Mouse (Mus musculus) erythroblast, embryonic 14.5 days (primary cell): ENCODE data around the gene Smc1b. TPM values are rescaled to one million over a fixed set of nuclear protein-coding genes. Genes with fewer than 3 reads are reported as not detected.

ENCODE experiments used
- H3K27me3 ChIP-seq: 2 replicates; pipeline ENCODE4 v1.6.1; 2012; ENCODE audit warnings: inconsistent platforms; ENCODE audit not compliant: control insufficient read depth
- H3K36me3 ChIP-seq: 2 replicates; pipeline ENCODE4 v1.6.1; 2012; ENCODE audit warnings: mild to moderate bottlenecking, inconsistent platforms; ENCODE audit not compliant: control insufficient read depth
- H3K4me1 ChIP-seq: 2 replicates; pipeline ENCODE4 v1.6.1; 2012; ENCODE audit warnings: inconsistent platforms; ENCODE audit not compliant: control insufficient read depth
- H3K4me3 ChIP-seq: replicated peaks from 2 replicates; pipeline ENCODE3; 2012; ENCODE audit warnings: moderate library complexity, mild to moderate bottlenecking, inconsistent platforms
- H3K9me3 ChIP-seq: 2 replicates; pipeline ENCODE4 v1.6.1; 2012; ENCODE audit warnings: low read length, inconsistent platforms, mixed read lengths; ENCODE audit not compliant: control insufficient read depth
- GATA1 ChIP-seq: IDR thresholded peaks from 2 replicates; pipeline ENCODE4 v1.6.1; 2012; ENCODE audit warnings: low read length, inconsistent platforms, mixed read lengths
- TAL1 ChIP-seq: IDR thresholded peaks from 3 replicates; pipeline ENCODE4 v1.6.1; 2012; ENCODE audit warnings: low read length, inconsistent platforms, mixed read lengths
- polyA plus RNA-seq: library from polyadenylated mRNA; stranded (reverse); fragments of >175 nt; gene quantifications from 2 replicates; pipeline ENCODE4 v1.2.3, GENCODE M21; 2012

Smc1b gene
- polyA plus RNA-seq, 1 experiment, result not detected

DNA sequence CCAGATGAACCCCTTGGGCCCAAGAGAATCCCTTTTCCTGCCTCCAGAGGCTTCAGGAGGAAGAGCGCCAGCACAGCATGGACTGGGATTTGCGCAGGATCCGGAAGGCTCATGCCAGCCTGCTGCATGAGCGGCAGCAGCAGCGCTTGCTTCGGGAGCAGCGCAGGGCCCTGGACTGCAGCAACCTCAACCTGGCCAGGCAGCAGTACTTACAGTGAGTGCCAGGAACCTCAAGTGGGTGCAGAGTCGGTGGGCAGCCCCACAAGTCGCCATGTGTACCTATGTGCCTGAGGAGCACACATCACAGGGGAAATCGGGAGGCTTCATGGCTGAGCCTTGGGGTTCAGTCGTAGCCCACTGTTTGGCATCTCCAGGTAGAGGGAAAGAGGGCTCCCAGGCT lies 11.4 kb upstream of the Smc1b start:
- Histone ChIP-seq H3K4me3 (no peak overlapping the region), H3K4me1 (no peaks in the 10 kb centered on the region), H3K9me3 (no peaks in the 10 kb centered on the region), H3K27me3 (no peaks in the 10 kb centered on the region), H3K36me3 (no peaks in the 10 kb centered on the region)
- no peak for TF ChIP-seq GATA1
- no peak for TF ChIP-seq TAL1

DNA sequence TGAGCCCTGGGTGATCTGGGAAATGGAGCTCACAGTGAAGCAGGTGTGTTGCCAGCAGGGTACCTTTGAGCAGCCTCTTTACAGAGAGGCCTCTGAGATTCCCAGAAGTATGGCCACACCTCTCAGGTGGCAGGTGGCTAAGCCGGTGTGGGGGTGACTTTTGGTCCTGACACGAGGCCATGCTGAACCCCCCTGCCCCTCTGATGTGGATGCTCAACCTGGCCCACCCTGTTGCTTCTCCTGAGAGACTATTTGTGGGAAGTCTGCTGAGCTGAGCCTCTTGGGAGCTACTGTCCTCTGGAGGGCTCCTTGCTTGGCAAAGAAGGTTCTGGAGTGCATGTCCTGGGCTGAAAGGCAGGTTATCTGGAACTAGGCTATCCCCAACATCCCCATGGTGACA lies 10.7 kb upstream of the Smc1b start:
- no peaks in the 10 kb centered on the region for H3K36me3 ChIP-seq
- H3K4me1 ChIP-seq, result no peaks in the 10 kb centered on the region
- H3K27me3 ChIP-seq, result no peaks in the 10 kb centered on the region
- H3K9me3 ChIP-seq, result no peaks in the 10 kb centered on the region
- no peak for TF ChIP-seq GATA1
- no peak overlapping the region for H3K4me3 ChIP-seq

DNA sequence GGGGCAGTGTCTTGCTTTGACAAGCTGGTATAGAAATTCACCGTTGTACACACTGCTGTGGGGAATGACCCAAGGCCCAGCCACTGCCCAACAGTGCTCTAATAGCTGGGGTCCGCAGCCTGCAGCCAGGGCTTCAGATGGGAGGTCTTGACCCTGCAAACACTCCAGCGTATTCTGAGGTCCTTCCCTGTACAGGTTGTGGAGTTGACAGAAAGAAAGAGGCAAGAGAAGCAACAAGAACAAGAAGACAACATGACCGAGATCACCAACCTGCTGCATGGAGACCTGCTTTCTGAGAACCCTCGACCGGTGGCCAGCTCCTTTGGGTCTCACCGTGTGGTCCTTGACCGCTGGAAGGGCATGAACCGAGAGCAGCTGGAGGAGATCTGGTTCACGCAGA lies 9.5 kb upstream of the Smc1b start:
- H3K4me1 ChIP-seq, result no peaks in the 10 kb centered on the region
- TF ChIP-seq TAL1, result no peak
- TF ChIP-seq GATA1, result no peak
- H3K27me3 ChIP-seq, result no peaks in the 10 kb centered on the region
- no peaks in the 10 kb centered on the region for H3K36me3 ChIP-seq
- no peak overlapping the region for H3K4me3 ChIP-seq
- H3K9me3 ChIP-seq, result no peaks in the 10 kb centered on the region

DNA sequence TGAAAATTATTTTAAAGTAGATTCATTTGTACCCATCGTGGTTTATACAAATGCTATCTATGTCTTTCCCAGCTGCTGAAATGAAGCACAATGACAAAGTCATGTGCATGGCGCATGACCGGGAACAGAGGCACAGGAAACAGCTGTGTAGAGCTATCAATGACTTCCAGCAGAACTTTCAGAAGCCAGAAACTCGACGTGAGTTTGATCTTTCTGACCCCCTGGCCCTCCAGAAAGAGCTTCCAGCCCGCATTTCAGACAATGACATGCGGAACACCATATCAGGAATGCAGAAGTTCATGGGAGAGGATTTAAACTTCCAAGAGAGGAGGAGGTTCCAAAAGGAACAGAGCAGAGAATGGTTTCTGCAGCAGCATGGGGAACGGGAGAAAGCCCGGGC lies 3.4 kb upstream of the Smc1b start:
- H3K4me1 ChIP-seq, result no peaks in the 10 kb centered on the region
- no peaks in the 10 kb centered on the region; the same call in 1 of the 2 replicates for H3K9me3 ChIP-seq
- H3K4me3 ChIP-seq, result no peak overlapping the region
- peaks cover 2% of the 10 kb centered on the region; the same call in 1 of the 2 replicates for H3K27me3 ChIP-seq
- no peak for TF ChIP-seq GATA1
- TF ChIP-seq TAL1, result no peak
- no peaks in the 10 kb centered on the region for H3K36me3 ChIP-seq

DNA sequence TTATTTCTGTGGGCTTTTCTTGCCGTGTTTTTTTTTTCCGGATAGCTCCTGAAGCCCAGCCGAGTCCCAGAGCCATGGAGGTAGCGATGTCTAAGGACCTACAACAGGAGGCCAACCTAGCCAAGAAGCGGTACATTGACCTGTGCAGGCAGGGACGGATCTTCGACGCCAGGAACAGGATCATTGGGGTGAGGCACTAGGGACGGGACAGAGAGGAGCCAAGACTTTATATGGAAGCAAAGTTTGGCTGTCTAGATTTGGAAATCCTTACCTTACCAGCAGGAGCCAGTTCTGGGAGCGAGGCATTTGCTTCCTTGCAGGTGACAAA lies 393 bp upstream of the Smc1b start:
- Histone ChIP-seq H3K4me3 (no peak overlapping the region), H3K4me1 (no peaks in the 10 kb centered on the region), H3K27me3 (peaks cover 2% of the 10 kb centered on the region; the same call in 1 of the 2 replicates), H3K36me3 (no peaks in the 10 kb centered on the region), H3K9me3 (no peaks in the 10 kb centered on the region; the same call in 1 of the 2 replicates)
- TF ChIP-seq TAL1 (no peak), GATA1 (no peak)

DNA sequence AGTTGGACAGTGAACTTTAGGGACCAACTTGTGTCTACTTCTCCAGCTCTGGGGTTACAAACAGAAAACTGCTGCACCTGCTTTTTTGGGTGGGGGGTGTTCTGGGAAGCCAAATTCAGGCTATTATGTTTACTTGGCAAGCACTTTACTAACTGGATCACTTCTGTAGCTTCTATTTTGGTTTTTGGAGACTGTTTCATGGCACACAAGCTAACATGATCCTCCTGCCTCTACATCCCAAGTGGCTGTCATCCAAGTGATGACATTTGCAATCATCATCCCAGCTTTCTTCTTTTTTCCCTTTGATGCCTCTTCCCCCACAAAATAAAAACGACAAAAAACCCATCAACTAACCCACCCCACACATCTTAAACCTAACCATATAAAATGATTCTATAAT lies 46.1 kb downstream of the Smc1b start:
- TF ChIP-seq GATA1 (no peak), TAL1 (no peak)
- H3K27me3 ChIP-seq, result no peaks in the 10 kb centered on the region
- H3K4me3 ChIP-seq, result no peak overlapping the region
- no peaks in the 10 kb centered on the region for H3K4me1 ChIP-seq
- no peaks in the 10 kb centered on the region for H3K36me3 ChIP-seq
- H3K9me3 ChIP-seq, result no peaks in the 10 kb centered on the region

DNA sequence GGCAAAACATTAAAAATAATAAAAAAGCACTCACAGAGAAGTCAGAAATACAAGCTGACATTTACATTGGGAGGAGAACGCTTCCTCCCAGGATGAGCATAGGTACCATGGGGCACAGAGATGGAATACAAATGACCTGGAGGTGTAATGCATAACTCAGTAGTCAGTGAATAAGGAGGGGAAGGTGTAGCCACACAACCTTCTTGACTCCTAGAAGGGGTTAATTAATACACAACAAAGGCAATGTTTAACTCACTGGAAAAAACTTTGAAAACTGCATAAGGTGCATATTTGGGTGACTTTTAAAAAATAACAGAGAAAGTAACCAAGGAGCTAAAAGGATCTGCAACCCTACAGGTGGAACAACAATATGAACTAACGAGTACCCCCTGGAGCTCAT lies 59.1 kb downstream of the Smc1b start:
- no peaks in the 10 kb centered on the region for H3K4me1 ChIP-seq
- H3K36me3 ChIP-seq, result no peaks in the 10 kb centered on the region
- H3K4me3 ChIP-seq, result no peak overlapping the region
- no peaks in the 10 kb centered on the region for H3K27me3 ChIP-seq
- no peak for TF ChIP-seq GATA1
- no peak for TF ChIP-seq TAL1
- no peaks in the 10 kb centered on the region for H3K9me3 ChIP-seq

DNA sequence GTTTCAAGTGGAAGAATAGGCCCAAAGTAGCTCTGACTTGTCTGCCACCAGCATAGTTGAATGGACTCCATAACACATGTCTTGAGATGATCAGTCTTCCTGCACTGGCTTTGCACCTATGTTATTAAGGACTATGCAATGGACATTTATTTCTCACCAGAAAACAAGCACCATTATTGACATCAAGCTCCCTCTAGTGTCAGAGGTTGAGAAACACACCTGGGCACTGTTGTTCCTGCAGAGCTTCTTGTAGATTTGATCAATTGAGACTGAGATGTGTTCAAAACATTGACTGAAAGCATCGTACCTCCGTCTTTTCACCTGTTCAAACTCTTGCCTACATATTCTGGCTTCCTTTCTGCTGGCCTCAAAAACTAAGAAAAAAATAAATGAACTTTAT lies 61.2 kb downstream of the Smc1b start:
- Histone ChIP-seq H3K4me1 (no peaks in the 10 kb centered on the region), H3K4me3 (no peak overlapping the region), H3K36me3 (no peaks in the 10 kb centered on the region), H3K27me3 (no peaks in the 10 kb centered on the region), H3K9me3 (no peaks in the 10 kb centered on the region)
- TF ChIP-seq GATA1 (no peak), TAL1 (no peak)

DNA sequence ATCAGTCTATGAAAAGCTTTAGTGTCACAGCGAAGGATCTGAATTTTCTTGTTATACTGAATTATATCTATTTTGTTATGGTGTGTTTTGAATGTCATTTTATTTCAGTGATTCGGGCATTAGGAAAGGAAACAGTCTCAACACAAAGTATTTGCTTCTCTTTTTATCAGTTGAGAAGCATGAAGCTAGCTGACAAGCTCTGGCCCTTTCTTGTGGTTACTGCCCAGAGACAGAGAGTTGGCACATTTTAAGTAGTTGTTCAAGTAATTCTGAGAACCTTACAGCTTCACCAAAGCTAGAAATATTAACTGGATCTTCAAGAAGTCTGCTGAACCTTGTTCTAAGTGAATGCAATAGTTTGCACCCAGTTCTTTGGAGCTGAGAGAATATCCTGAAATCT lies 68.3 kb downstream of the Smc1b start:
- TF ChIP-seq GATA1 (no peak), TAL1 (no peak; the same call in 2 of the 3 replicates)
- Histone ChIP-seq H3K9me3 (no peaks in the 10 kb centered on the region), H3K4me1 (peaks cover 2% of the 10 kb centered on the region; the same call in 1 of the 2 replicates), H3K27me3 (no peaks in the 10 kb centered on the region), H3K36me3 (peaks cover 22% of the 10 kb centered on the region), H3K4me3 (no peak overlapping the region)

DNA sequence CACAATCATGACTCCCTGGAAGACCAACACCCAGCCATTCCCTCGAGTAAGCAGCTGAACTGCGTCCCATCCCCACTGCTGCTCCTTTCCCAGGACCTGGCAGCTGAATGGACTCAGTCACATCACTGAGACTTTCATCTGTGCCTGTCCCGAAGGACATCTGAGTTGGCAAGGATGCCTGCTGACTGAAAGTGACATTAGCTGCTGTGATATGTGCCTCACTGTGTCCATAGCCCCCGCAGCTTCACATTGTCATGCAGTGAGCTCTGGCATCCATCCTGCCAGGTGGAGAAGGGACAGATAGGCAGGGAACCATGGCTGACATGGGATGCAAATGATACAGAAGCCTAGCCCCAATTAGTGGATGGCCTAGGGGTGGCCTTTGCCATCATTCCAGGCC lies 76.6 kb downstream of the Smc1b start:
- Histone ChIP-seq H3K4me3 (no peak overlapping the region), H3K36me3 (peaks cover 64% of the 10 kb centered on the region)
- TF ChIP-seq GATA1, result no peak
- TF ChIP-seq TAL1, result no peak

More for the DNA sequence above, 76.6 kb downstream of the Smc1b start:
- Histone ChIP-seq H3K27me3 (no peaks in the 10 kb centered on the region), H3K4me1 (peaks cover 9% of the 10 kb centered on the region), H3K9me3 (no peaks in the 10 kb centered on the region)
